Mouse (Mus musculus) hindbrain, embryonic 16.5 days (tissue): ENCODE measurements at regions not wholly inside any gene's neighbourhood (a gene's known extent, or its start where the extent isn't known, plus 50 kb on each side); places are given as distances from the start of the nearest gene placed in this dataset.

Experiments used
- ATAC-seq: fragments of 200-750 bp; cut with Nextera tagmentation; 2 replicates; pipeline ENCODE4 v1.8.0; 2017; ENCODE audit warnings: moderate TSS enrichment, moderate library complexity
- H3K27ac ChIP-seq: fragments of 300-500 bp; sonication (generic); 2 replicates; pipeline ENCODE4 v1.5.1; 2014; ENCODE audit warnings: low read depth, mild to moderate bottlenecking, control low read depth, low read length, moderate library complexity
- H3K27me3 ChIP-seq: fragments of 300-500 bp; sonication (generic); replicated peaks from 2 replicates; pipeline ENCODE4 v1.6.1; 2014; ENCODE audit warnings: low read length; ENCODE audit not compliant: control insufficient read depth, insufficient read depth
- H3K36me3 ChIP-seq: fragments of 300-500 bp; sonication (generic); 2 replicates; pipeline ENCODE4 v1.6.1; 2014; ENCODE audit warnings: mild to moderate bottlenecking, low read length, moderate library complexity, mixed read lengths; ENCODE audit not compliant: control insufficient read depth, insufficient read depth
- H3K4me1 ChIP-seq: fragments of 300-500 bp; sonication (generic); 2 replicates; pipeline ENCODE4 v1.6.1; 2014; ENCODE audit warnings: low read depth, low read length; ENCODE audit not compliant: control insufficient read depth, insufficient read depth
- H3K4me2 ChIP-seq: fragments of 300-500 bp; sonication (generic); 2 replicates; pipeline ENCODE4 v1.6.1; 2014; ENCODE audit warnings: mild to moderate bottlenecking, low read length, control low read depth, moderate library complexity
- H3K4me3 ChIP-seq: fragments of 300-500 bp; sonication (generic); 2 replicates; pipeline ENCODE4 v1.5.1; 2014; ENCODE audit warnings: mild to moderate bottlenecking, low read length, control low read depth, moderate library complexity
- H3K9ac ChIP-seq: fragments of 300-500 bp; sonication (generic); 2 replicates; pipeline ENCODE4 v1.6.1; 2014; ENCODE audit warnings: low read depth, mild to moderate bottlenecking, control low read depth, low read length, moderate library complexity
- H3K9me3 ChIP-seq: fragments of 300-500 bp; sonication (generic); 2 replicates; pipeline ENCODE4 v1.6.1; 2014; ENCODE audit warnings: mild to moderate bottlenecking, low read length, moderate library complexity; ENCODE audit not compliant: control insufficient read depth
- WGBS: fragments of 180-500 bp; shearing (Covaris S2); extraction: QIAGEN DNeasy Blood & Tissue Kit; methylation state at CpG from one replicate; pipeline ENCODE4 v1.1.7; 2014; 5-methylcytosine and 5-hydroxymethylcytosine counted together

- no peaks in the 10 kb centered on the region for H3K27me3 ChIP-seq
- WGBS: 81% methylated on average over 3 of the region's 3 CpGs
- no peaks in the 10 kb centered on the region for H3K9me3 ChIP-seq
- ATAC-seq: no peak
- no peaks in the 10 kb centered on the region for H3K36me3 ChIP-seq
- no peak overlapping the region for H3K4me3 ChIP-seq
- H3K4me1 ChIP-seq: no peaks in the 10 kb centered on the region
- H3K9ac ChIP-seq: no peak overlapping the region
- H3K4me2 ChIP-seq: no peak overlapping the region
- no peak overlapping the region for H3K27ac ChIP-seq
These were observed 218.3 kb upstream of the Tmem72 start for GRCm38 (mm10) chr6:116935024-116935423.

GRCm38 (mm10) chr6:116941576-116941975 is 224.9 kb upstream of the Tmem72 start:
- ATAC-seq: no peak
- H3K4me1 ChIP-seq: no peaks in the 10 kb centered on the region
- 70% methylated on average over 9 of the region's 9 CpGs for WGBS
- no peaks in the 10 kb centered on the region for H3K27me3 ChIP-seq
- no peaks in the 10 kb centered on the region for H3K9me3 ChIP-seq
- H3K36me3 ChIP-seq: no peaks in the 10 kb centered on the region
- H3K4me3 ChIP-seq: no peak overlapping the region
- no peak overlapping the region for H3K9ac ChIP-seq
- H3K4me2 ChIP-seq: no peak overlapping the region
- H3K27ac ChIP-seq: no peak overlapping the region

DNA sequence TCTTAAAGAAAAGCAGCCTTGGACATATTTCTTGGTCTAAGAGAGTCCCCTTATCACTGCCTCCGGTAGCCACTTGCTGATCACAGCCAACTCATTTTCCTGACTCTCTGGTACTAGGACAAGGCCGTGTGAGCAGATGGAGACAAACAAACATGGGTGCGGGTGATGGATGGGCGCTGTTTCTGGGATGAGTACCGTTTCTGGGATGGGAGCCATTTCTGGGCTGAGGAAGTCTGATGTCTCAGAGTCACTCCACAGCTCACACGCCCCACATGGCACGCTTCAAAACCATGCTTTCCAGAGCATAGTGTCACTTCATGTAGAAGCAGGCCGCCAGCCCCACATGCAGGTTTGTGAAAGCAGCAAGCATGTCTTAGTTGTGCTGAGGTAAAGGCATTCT is 225.6 kb upstream of the Cxcl12 start:
- H3K27ac ChIP-seq: no peak overlapping the region
- no peak overlapping the region for H3K4me2 ChIP-seq
- no peak overlapping the region for H3K9ac ChIP-seq
- no peak for ATAC-seq
- H3K27me3 ChIP-seq: no peaks in the 10 kb centered on the region
- 88% methylated on average over 8 of the region's 8 CpGs for WGBS
- no peaks in the 10 kb centered on the region for H3K36me3 ChIP-seq
- no peaks in the 10 kb centered on the region for H3K9me3 ChIP-seq
- H3K4me3 ChIP-seq: no peak overlapping the region
- H3K4me1 ChIP-seq: no peaks in the 10 kb centered on the region

- Histone ChIP-seq H3K4me1 (no peaks in the 10 kb centered on the region), H3K9ac (no peak overlapping the region)
- ATAC-seq: no peak
These were observed 222.1 kb upstream of the Cxcl12 start for GRCm38 (mm10) chr6:116946083-116946732.

DNA sequence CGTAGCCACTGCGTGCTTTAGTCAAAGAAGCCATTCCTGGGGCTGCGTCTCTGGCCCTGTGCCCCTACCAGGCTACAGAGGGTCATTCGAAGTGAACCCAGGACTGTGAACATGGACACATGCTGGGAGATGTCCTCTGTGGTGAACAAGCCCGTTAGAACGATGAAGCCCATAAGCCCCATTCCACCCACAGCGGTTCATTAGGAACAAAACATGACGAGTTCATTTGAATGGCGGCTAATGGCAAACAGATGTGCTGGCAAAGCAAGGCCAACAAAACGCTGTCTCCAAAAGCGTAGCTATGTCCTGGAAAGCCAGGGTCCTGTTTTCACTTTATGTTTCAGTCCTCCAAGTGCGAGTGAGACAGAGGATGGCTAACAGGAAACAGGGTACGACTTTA is 208.7 kb upstream of the Cxcl12 start:
- Histone ChIP-seq H3K4me1 (no peaks in the 10 kb centered on the region), H3K36me3 (no peaks in the 10 kb centered on the region), H3K4me2 (no peak overlapping the region), H3K27me3 (no peaks in the 10 kb centered on the region), H3K4me3 (no peak overlapping the region), H3K9ac (no peak overlapping the region), H3K9me3 (no peaks in the 10 kb centered on the region), H3K27ac (no peak overlapping the region)
- WGBS: 76% methylated on average over 13 of the region's 13 CpGs
- no peak for ATAC-seq

More at GRCm38 (mm10) chr6:116946083-116946732, 222.1 kb upstream of the Cxcl12 start:
- no peak overlapping the region for H3K27ac ChIP-seq
- no peak overlapping the region for H3K4me3 ChIP-seq
- no peaks in the 10 kb centered on the region for H3K27me3 ChIP-seq
- H3K36me3 ChIP-seq: no peaks in the 10 kb centered on the region
- WGBS: 30% methylated on average over 8 of the region's 8 CpGs
- H3K9me3 ChIP-seq: no peaks in the 10 kb centered on the region
- no peak overlapping the region for H3K4me2 ChIP-seq

DNA sequence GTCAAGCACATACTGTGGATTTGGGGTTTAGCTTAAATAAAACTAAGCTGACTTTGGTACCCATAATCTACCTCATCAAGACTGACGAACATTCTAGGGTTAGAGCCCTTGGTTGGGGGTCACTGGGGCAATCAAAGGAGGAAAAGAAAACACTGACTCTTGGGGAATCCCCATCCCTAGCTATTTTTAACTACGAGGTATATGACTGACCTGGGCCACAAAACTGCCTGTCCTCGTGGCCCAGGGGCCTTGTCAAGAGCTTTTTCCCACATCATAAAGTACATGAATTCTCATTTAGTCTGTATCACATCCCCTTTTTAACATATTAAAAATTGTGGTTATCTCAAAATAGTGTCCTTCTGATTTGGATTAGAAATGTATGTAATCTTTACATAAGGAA is 207.7 kb upstream of the Cxcl12 start:
- H3K4me1 ChIP-seq: no peaks in the 10 kb centered on the region
- 74% methylated on average over 3 of the region's 3 CpGs for WGBS
- H3K4me2 ChIP-seq: no peak overlapping the region
- no peaks in the 10 kb centered on the region for H3K36me3 ChIP-seq
- no peak for ATAC-seq
- no peak overlapping the region for H3K27ac ChIP-seq
- no peaks in the 10 kb centered on the region for H3K9me3 ChIP-seq
- no peaks in the 10 kb centered on the region for H3K27me3 ChIP-seq
- H3K4me3 ChIP-seq: no peak overlapping the region
- no peak overlapping the region for H3K9ac ChIP-seq

GRCm38 (mm10) chr6:116966436-116966835 is 201.9 kb upstream of the Cxcl12 start:
- H3K36me3 ChIP-seq: no peaks in the 10 kb centered on the region
- H3K4me2 ChIP-seq: no peak overlapping the region
- H3K27me3 ChIP-seq: no peaks in the 10 kb centered on the region
- H3K4me3 ChIP-seq: no peak overlapping the region
- no peak overlapping the region for H3K9ac ChIP-seq
- 30% methylated on average over 3 of the region's 3 CpGs for WGBS
- H3K4me1 ChIP-seq: no peaks in the 10 kb centered on the region
- no peaks in the 10 kb centered on the region for H3K9me3 ChIP-seq
- no peak overlapping the region for H3K27ac ChIP-seq
- no peak for ATAC-seq

- Histone ChIP-seq H3K9ac (no peak overlapping the region), H3K4me1 (no peaks in the 10 kb centered on the region), H3K27me3 (no peaks in the 10 kb centered on the region), H3K4me2 (no peak overlapping the region), H3K27ac (no peak overlapping the region), H3K9me3 (no peaks in the 10 kb centered on the region), H3K4me3 (no peak overlapping the region), H3K36me3 (no peaks in the 10 kb centered on the region)
- 74% methylated on average over 9 of the region's 9 CpGs for WGBS
- no peak for ATAC-seq
These were observed 198.9 kb upstream of the Cxcl12 start for GRCm38 (mm10) chr6:116969381-116969910.

DNA sequence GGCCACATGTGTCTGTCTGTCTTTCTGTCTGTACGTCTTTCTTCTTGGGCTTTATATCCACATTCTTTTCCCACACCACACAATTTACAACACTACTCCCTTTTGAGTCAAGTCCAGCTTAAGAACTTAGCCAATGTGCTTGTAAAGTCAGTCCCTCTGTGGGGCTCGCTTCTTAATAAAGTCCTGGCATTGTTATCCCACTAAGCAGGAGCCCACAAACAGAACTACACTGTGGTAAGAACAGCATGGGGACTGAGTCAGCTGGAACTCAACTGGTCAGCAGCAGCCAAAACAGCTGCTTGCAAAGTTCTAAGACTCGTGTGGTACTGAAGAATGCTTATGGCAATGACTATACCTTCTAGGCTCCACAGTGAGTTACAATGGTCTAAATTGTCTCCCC is 193.5 kb upstream of the Cxcl12 start:
- no peaks in the 10 kb centered on the region for H3K4me1 ChIP-seq
- no peak overlapping the region for H3K27ac ChIP-seq
- no peaks in the 10 kb centered on the region for H3K27me3 ChIP-seq
- H3K9ac ChIP-seq: no peak overlapping the region
- H3K36me3 ChIP-seq: no peaks in the 10 kb centered on the region
- no peak for ATAC-seq
- no peak overlapping the region for H3K4me2 ChIP-seq
- H3K4me3 ChIP-seq: no peak overlapping the region
- 87% methylated on average over 3 of the region's 3 CpGs for WGBS
- H3K9me3 ChIP-seq: no peaks in the 10 kb centered on the region
